Mouse (Mus musculus): ENCODE measurements around the gene Atp5j2. TPM values are rescaled to one million over a fixed set of nuclear protein-coding genes. Genes with fewer than 3 reads are reported as not detected.

Atp5j2 gene
- total RNA-seq, 2 experiments from 2014 or later, result 219 to 270 TPM

DNA sequence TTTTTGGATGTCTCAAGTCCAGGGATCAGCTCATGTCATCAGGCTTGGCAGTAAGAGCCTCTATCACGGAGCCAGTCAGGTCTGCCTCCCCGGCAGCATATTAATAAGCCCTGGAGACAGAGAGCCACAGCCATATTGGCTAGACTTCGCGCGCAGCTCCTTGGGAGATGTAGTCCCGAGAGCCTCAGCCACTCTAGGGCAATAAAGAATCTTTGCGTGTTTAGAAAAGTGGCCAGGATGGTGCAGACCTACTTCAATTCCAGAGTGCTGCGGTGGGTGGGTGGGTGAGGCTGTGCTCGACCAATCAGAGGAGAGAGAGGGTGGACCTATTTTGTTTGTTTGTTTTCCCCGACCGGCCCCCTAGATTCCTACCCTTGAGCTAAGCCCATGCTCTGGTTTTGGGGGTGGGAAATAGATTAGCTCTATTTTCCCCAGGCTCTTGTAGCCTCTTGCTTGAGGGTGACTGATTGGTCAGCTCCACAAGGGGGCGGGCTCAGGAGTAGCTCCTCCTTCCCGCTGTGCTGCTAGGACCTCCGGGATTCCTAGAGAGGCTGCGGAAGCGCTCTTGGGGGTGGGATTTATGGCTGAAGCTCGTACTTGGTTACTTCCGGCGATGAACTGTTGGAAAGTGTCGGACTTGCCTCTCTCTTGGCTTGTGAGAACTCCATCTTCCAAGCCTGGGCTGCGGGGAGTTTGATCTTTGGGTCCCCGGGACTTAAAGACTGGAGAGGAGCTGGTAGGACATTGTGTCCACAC lies 12.3 kb upstream of the Atp5j2 start, which contains the start of gene Zkscan5:
Zkscan5 (plus strand) TSS at position 627 of the 756 bp plus-strand sequence.
- intact Hi-C loops (cut with DNase I), result loop anchor here (2.0 kb wide), 2 partner anchors 27 to 77 kb away; partner anchors contain the start of genes Zfp655 and Zscan25
- peak; percentile 95 to 96 for DNase-seq (ENCODE audit: low spot score in 2 of 2)

- intact Hi-C loops (cut with DNase I), result no loop called here
- no peak for DNase-seq (ENCODE audit: low spot score in 2 of 2)
Measured at GRCm38 (mm10) chr5:145202446-145202845, 10.6 kb upstream of the Atp5j2 start.

- intact Hi-C loops (cut with DNase I), result no loop called here
- peak; percentile 74 for DNase-seq (ENCODE audit: low spot score in 2 of 2)
Measured at GRCm38 (mm10) chr5:145201321-145201991, 9.6 kb upstream of the Atp5j2 start, which contains the start of gene Zkscan14. Gene Zkscan14 (minus strand): TSS chr5:145201868.

- no peak for DNase-seq (ENCODE audit: low spot score in 2 of 2)
Measured at GRCm38 (mm10) chr5:145200387-145200786, 8.5 kb upstream of the Atp5j2 start.

GRCm38 (mm10) chr5:145190875-145191798 lies 725 bp downstream of the Atp5j2 start:
- DNase-seq (ENCODE audit: low spot score in 2 of 2), result peak; percentile 91 to 93
- intact Hi-C loops (cut with DNase I), result no loop called here

More at GRCm38 (mm10) chr5:145200387-145200786, 8.5 kb upstream of the Atp5j2 start:
- intact Hi-C loops (cut with DNase I), result no loop called here

GRCm38 (mm10) chr5:145190373-145190772 lies 1.5 kb downstream of the Atp5j2 start:
- no peak for DNase-seq (ENCODE audit: low spot score in 2 of 2)
- intact Hi-C loops (cut with DNase I), result no loop called here

DNA sequence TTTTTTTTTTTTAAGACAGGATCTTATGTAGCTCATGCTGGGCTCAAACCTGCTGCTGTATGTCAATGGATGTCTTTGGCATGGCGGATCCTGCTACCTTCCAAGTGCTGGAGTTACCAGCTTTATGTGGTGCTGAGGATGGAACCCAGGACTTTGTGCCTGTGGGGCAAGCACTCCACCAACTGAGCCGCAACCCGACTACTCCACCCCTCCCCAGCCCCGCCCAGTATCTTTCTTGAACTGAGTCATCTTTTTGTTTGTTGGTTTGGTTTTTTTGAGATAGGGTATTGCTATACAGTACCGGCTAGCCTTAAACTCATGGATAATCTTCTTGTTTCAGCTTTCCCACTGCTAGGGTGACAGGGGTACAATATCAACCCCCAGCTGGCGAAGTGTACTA lies 2.4 kb downstream of the Atp5j2 start:
- no peak for DNase-seq (ENCODE audit: low spot score in 2 of 2)
- intact Hi-C loops (cut with DNase I), result no loop called here

- DNase-seq (ENCODE audit: low spot score in 2 of 2), result no peak
- intact Hi-C loops (cut with DNase I), result no loop called here
Measured at GRCm38 (mm10) chr5:145185244-145185643, 6.6 kb downstream of the Atp5j2 start.

DNA sequence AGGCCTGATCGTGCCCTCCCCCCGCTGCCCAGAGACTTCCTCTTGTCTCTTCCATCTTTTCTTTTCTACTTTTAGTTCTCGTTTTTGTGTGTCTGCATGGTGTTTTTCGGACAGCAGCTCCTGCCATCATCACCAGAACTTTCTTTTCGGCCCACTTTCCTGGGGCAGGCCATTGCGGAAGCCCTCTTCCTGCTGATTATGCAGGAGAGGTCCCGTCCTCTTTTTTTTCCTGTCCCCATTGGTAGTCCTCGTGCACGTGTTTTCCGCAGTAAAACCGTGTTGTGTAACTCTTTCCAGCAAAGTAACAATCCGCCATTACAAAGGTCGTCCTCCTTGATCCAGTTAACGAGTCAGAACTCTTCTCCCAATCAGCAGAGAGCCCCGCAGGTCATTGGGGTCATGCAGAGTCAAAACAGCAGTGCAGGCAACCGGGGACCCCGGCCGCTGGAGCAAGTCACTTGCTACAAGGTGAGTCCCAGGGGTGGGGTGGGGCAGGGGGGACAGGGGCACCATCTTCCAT lies 13.3 kb downstream of the Atp5j2 start:
- DNase-seq (ENCODE audit: low spot score in 2 of 2), result no peak
- intact Hi-C loops (cut with DNase I), result no loop called here

GRCm38 (mm10) chr5:145167306-145167661 lies 24.6 kb downstream of the Atp5j2 start:
- DNase-seq (ENCODE audit: low spot score in 2 of 2), result no peak
- intact Hi-C loops (cut with DNase I), result loop anchor here (2.0 kb wide), 1 partner anchor 26 kb away; the partner anchor contains the start of genes Bud31 and Pdap1

DNA sequence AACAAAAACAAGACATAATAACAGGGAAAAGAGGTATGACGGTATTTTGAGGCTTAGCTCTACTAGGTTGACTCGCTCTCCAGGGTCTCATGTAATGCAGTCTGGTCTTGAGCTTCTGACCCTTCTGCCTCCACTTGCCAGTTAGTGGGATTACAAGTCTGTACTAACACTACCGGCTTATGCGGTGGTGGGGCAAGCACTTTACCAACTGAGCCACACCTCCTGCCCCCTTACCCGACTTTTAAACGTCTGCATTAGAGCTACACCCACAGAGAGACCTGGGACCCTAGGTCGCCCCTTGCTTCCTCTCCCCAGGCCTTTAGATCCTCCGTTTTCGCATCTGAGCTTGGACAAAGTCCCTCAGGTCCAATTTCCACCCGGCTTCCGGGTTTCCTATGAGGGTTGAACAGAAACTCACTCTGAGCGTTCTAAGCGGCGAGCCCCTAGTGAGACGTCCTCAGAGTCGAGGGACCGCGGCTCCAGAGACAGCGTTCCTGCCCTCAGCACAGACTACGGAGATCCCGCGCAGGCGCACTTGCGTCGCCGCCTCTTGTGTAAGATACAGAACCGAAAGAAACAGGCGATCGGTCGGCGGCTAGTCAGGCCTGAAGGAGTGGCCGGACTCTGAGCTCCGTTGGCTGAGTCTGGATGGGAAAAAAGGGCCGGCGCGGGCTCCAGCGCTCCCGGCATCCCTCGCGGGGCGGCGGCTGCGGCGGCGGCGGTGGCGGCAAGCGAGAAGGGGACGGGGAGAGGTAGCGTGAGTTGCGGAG lies 25.1 kb downstream of the Atp5j2 start, which contains the start of the genes Ptcd1 and Cpsf4:
Ptcd1 (minus strand) TSS at position 573 of the 770 bp plus-strand sequence.
Cpsf4 (plus strand) TSS at position 678 of the 770 bp plus-strand sequence.
- intact Hi-C loops (cut with DNase I), result loop anchor here (2.0 kb wide), 1 partner anchor 26 kb away; the partner anchor contains the start of genes Bud31 and Pdap1
- peak; percentile 98 to 99 for DNase-seq (ENCODE audit: low spot score in 2 of 2)

GRCm38 (mm10) chr5:145165184-145165583 lies 26.7 kb downstream of the Atp5j2 start:
- DNase-seq (ENCODE audit: low spot score in 2 of 2), result no peak
- intact Hi-C loops (cut with DNase I), result no loop called here

DNA sequence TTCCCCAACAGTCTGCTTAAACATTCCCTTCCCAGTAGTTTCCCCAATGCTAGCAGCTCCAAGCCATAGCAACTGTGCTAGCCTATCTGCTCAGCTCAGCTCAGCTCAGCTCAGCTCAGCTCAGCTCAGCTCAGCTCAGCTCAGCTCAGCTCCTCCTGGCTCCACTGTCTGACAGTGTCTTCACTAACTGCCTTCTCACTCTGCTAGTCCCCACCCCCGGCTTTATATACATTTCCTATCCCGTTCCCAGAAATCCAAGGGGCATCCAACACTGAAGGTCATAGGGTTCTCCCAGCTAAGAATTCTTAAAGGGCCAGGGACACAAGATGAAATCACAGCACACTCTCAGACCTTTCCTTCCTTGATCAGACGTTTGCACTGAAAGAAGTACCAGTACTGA lies 27.2 kb downstream of the Atp5j2 start:
- DNase-seq (ENCODE audit: low spot score in 2 of 2), result no peak

GRCm38 (mm10) chr5:145161361-145161760 lies 30.5 kb downstream of the Atp5j2 start:
- DNase-seq (ENCODE audit: low spot score in 2 of 2), result no peak
- intact Hi-C loops (cut with DNase I), result no loop called here

More for the DNA sequence above, 27.2 kb downstream of the Atp5j2 start:
- intact Hi-C loops (cut with DNase I), result no loop called here

DNA sequence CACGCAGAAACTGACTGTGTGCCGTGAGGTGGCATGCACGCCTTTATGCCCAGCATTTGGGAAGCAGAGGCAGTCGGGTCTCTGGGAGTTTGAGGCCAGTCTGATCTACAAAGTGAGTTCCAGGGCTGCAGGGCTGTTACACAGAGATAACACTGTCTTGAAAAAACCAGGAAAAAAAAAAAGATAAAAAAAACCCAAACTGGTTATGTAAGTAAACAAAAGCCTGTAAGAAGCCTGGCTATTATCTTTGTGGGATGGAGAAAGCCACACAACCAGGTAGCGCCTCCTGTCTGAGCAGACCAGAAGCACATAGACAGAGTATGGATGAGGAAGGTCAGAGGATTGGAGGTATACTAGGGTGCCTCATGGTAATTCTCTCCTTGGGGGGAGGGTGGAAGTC lies 39.2 kb downstream of the Atp5j2 start:
- intact Hi-C loops (cut with DNase I), result no loop called here
- DNase-seq (ENCODE audit: low spot score in 2 of 2), result no peak

DNA sequence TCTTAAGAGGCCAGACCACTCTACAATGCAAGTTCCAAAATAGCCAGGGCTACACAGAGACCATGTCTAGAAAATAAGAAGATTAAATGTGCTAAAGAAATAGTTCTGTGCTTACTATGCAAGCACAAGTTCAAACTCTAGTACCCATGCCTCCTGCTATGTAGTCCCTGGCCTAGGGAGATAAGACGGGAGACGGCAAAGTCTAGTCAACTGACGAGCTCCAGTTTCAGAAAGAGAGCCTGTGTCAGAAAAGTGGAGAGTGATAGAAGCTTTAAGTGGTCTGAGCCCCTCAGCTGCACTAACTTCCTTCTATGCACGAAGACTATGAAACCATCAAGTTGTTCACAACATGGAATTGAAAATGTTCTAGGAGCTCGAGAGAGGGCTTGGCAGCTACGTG lies 42.6 kb downstream of the Atp5j2 start:
- intact Hi-C loops (cut with DNase I), result no loop called here
- DNase-seq (ENCODE audit: low spot score in 2 of 2), result no peak

GRCm38 (mm10) chr5:145147748-145148147 lies 44.1 kb downstream of the Atp5j2 start:
- intact Hi-C loops (cut with DNase I), result no loop called here
- no peak for DNase-seq (ENCODE audit: low spot score in 2 of 2)

DNA sequence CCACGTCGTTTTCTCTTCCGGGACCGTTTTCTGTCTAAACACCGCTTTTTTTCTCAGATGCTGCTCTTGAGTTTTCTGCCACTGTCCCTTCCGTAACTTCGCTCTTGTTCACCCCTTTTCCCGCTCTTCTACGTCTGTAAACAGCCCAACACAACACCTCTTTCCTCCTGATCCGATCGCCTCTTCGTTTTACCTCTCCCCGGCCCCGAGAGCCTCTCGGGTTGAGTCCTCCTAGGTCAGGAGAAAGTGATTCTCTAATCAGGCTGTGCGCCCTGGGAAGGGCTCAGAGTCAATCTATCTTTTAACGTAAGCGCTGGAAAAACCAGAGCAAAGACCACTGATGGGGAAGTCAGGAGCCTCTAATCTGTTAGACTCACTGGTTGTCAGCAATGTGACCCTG lies 51.3 kb downstream of the Atp5j2 start:
- intact Hi-C loops (cut with DNase I), result loop anchor here (2.0 kb wide), 1 partner anchor 26 kb away; the partner anchor contains the start of genes Cpsf4 and Ptcd1
- no peak for DNase-seq (ENCODE audit: low spot score in 2 of 2)

Measured in left cerebral cortex, postnatal 36 days (tissue).